Mouse (Mus musculus) layer of hippocampus, postnatal 36 days (tissue): ENCODE data around the gene Epha5. TPM values are rescaled to one million over a fixed set of nuclear protein-coding genes. Genes with fewer than 3 reads are reported as not detected.

Experiments
- DNase-seq, 2 experiments: peaks; one replicate each; pipeline ENCODE4 v3.0.0; 2022
- total RNA-seq, 2 experiments: library from RNA; stranded (reverse); gene quantifications; 2 replicates each; pipeline ENCODE4 v1.2.3; 2021

Gene Epha5
- total RNA-seq, 2 experiments from 2014 or later = 130 to 141 TPM

GRCm38 (mm10) chr5:84298878-84299736 lies 118.1 kb downstream of the Epha5 start:
- DNase-seq = no peak

GRCm38 (mm10) chr5:84289429-84289977 lies 127.7 kb downstream of the Epha5 start:
- DNase-seq = no peak

- no peak for DNase-seq
Measured at GRCm38 (mm10) chr5:84281290-84282017, 135.7 kb downstream of the Epha5 start.

GRCm38 (mm10) chr5:84276996-84277395 lies 140.2 kb downstream of the Epha5 start:
- DNase-seq = no peak

GRCm38 (mm10) chr5:84265407-84265806 lies 151.8 kb downstream of the Epha5 start:
- no peak for DNase-seq

- DNase-seq = no peak
Measured at GRCm38 (mm10) chr5:84263999-84264398, 153.2 kb downstream of the Epha5 start.

- no peak for DNase-seq
Measured at GRCm38 (mm10) chr5:84229971-84230370, 187.2 kb downstream of the Epha5 start.

- no peak for DNase-seq
Measured at GRCm38 (mm10) chr5:84208609-84209008, 208.6 kb downstream of the Epha5 start.

- DNase-seq = no peak
Measured at GRCm38 (mm10) chr5:84193348-84193747, 223.8 kb downstream of the Epha5 start.

GRCm38 (mm10) chr5:84184189-84184588 lies 233.0 kb downstream of the Epha5 start:
- no peak for DNase-seq

- peak; percentile 24 to 50 for DNase-seq
Measured at GRCm38 (mm10) chr5:84153095-84153494, 264.1 kb downstream of the Epha5 start.

- DNase-seq = no peak
Measured at GRCm38 (mm10) chr5:84142138-84142537, 275.0 kb downstream of the Epha5 start.

GRCm38 (mm10) chr5:84095947-84096346 lies 321.2 kb downstream of the Epha5 start:
- no peak for DNase-seq

- no peak for DNase-seq
Measured at GRCm38 (mm10) chr5:84081321-84081720, 335.9 kb downstream of the Epha5 start.

GRCm38 (mm10) chr5:84070976-84071375 lies 346.2 kb downstream of the Epha5 start:
- no peak for DNase-seq

GRCm38 (mm10) chr5:84053880-84054279 lies 363.3 kb downstream of the Epha5 start:
- no peak for DNase-seq

- DNase-seq = no peak
Measured at GRCm38 (mm10) chr5:84037250-84037963, 379.8 kb downstream of the Epha5 start.
